Mouse (Mus musculus) c-Kit-positive CD71-positive TER-119-positive erythroid progenitor cells, embryonic 14.5 days (primary cell): ENCODE data around the gene Rps13.

Experiments
- DNase-seq: peaks from one replicate; pipeline ENCODE4 v3.0.0-alpha.2; 2013; ENCODE audit warnings: low spot score

The Rps13 gene

DNA sequence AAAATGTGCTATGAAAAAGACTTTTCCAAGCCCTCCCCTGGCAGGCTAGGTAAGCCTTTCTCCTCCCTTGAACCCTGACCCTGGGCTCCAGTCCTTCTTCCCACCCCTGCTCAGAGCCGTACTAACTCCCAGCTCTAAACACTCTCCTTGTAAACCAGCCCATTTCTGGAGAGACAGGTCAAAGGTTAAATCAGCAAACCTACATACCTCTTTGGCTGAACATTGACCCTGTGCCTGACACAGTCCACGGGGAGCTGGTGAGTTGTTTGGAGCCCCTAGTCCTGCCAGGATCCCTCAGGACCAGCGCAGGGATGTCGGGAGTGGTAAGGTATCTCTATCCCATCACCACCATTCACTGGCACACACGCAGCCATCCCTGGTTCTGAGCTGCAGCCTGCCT, 41.6 kb downstream of the Rps13 start:
- DNase-seq: no peak

DNA sequence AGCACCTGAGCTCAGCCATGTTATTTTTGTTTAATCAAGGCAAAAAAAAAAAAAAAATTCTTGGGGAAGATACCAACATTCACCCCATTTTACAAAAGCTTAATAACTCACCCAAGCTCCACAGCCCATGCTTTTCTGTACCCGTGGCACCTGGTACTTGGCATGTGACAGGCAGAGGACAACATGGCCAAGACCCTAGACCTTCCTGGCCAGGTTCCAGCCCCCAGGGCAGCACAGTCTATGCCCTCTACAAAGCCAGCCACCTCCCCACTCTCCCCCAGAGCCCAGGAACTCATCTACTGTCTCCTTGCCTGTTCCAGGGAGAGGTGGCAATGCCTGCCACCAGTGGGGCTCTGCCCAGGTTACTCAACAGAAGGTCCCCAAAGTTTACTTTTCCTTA, 43.4 kb downstream of the Rps13 start:
- DNase-seq: no peak

DNA sequence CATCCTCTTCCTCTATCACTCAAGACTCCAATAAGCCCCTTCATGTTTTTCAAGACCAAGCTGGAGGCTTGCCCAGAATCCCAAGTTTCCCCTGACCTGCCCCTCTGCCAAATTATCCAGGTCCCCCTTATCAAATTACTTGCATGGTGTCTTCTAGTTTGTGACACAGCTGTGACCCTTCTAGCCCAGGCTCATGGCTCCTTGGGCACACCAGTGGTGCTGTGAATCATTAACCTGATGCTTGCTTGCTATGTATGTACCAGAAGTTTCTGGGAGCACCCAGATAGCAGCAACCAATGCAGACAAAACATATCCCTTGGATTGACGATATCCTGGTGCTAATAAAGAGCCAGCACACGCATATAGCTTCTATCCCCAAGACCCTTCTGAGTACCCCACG, 45.0 kb downstream of the Rps13 start:
- no peak for DNase-seq

DNA sequence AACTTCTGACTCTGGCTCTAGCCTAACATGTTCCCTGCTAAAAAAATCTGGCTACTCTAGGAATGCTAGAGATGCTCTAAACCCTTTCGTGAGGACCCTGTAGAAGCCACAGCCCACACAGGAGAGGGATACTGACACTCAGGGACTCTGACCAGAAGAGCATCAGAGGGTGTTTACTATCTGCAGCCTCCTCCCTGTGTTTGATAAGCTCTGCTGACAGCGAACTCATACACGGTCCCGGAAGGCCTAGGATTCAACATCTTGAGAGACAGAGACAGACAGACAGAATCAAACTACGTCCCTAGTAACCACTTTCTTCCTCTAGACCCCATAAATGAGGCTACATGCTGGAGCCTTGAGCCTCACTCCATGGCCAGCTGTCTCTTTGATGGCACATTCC, 46.0 kb downstream of the Rps13 start:
- DNase-seq: no peak

DNA sequence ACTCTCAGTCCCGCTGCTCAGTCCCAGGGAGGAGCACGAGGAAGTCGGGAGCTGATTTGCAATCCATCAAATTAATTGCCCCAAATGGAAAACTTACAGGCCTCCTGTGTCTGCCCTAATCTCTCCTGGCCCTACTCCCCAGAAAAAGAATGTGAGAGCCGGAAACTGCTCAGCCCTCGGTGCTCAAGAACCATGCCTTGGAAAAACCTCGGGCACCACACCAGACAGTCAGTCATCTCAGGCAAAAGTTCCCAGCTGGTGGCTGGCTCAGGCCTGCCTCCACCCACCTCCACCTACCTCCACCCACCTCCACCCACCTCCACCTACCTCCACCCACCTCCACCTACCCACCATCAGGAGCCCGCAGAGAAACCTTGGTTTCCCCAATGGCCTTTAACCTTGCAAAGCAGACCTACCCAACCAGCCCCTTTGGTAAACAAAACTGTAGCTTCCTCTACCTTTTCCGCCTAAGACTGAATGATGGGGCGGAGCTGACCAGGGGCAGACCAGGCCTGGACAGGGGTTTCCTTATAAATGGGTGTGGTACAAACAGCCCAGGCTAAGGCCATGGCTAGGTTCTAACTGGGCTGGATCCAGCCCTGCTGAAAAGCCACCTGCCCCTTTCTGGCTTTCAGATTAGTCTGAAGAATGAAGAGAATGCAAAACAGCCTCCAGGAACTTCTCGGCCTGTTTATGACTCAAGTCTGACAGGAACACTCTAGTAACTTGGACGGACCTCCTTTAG, 47.2 kb downstream of the Rps13 start:
- no peak for DNase-seq

DNA sequence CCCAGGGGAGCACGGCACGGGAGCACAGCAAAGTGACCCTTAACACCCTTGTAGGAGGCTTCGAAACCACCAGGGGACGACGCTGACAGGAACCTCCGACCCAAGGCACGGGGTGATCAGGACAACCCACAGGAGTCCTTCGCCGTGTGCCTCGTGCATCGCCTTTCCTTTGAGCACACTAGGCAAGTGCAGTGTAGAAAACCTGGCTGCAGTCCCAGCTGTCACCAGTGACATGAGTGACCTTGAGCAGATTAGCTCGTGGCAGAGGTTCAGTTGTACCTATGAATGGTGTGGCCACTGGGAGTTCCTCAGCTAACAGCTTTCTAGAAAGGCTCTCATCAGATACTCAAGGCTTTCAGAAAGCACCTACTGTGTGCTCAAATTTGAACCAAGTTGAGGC, 47.8 kb downstream of the Rps13 start:
- no peak for DNase-seq

DNA sequence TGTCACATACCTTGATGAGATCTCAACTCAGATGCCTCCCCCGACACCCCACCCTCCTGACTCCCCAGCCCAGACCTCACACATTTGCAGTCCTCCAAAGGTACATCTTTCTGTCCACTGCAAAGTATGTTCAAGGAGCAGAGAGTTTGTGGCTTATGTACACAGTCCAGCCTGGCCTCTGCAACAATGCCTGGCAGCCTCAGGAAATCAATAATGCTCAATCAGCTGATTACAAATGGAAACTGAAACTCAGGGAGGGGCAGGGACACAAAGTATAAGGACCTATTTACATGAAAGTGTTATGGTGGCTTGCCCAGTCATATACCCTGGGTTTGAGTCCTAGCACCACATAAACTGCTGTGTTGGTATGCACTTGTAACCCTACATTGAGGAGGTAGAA, 48.8 kb downstream of the Rps13 start:
- no peak for DNase-seq

DNA sequence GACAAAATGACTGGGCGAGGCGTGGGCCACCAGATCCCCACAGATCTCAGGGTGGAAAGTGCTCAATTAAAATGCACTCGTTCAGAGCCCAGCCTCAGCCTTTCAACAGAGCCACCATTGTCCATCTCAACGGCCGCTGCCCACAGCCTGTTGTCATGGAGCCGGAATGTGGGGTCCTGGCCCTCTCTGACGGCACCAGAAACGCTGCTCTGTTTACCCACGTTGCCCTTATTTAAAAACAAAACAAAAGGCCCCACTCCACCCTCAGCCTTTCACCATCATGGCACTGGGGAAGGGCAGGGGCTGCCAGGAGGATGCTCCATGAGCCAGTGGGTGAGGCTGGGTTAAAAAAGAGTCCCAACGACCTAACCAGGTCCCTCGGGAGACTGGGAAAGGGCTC, 51.2 kb downstream of the Rps13 start:
- no peak for DNase-seq
